Mouse (Mus musculus) heart, adult 2 months (tissue): ENCODE measurements at regions not wholly inside any gene's neighbourhood (a gene's known extent, or its start where the extent isn't known, plus 50 kb on each side); places are given as distances from the start of the nearest gene placed in this dataset.

ENCODE experiments used
- CTCF ChIP-seq: fragments of 200-600 bp; IDR thresholded peaks from 2 replicates; pipeline ENCODE4 v1.8.1; 2022; ENCODE audit warnings: antibody characterized with exemption, mild to moderate bottlenecking, moderate library complexity
- EP300 ChIP-seq: fragments of 200-500 bp; IDR thresholded peaks from 2 replicates; pipeline ENCODE4 v1.6.1; 2011; ENCODE audit warnings: low read depth, low read length, control low read depth; ENCODE audit not compliant: insufficient read depth
- POLR2A ChIP-seq: fragments of 200-500 bp; IDR thresholded peaks from 2 replicates; pipeline ENCODE4 v1.6.1; 2011; ENCODE audit warnings: mild to moderate bottlenecking, low read depth, low read length, control low read depth; ENCODE audit not compliant: insufficient read depth

DNA sequence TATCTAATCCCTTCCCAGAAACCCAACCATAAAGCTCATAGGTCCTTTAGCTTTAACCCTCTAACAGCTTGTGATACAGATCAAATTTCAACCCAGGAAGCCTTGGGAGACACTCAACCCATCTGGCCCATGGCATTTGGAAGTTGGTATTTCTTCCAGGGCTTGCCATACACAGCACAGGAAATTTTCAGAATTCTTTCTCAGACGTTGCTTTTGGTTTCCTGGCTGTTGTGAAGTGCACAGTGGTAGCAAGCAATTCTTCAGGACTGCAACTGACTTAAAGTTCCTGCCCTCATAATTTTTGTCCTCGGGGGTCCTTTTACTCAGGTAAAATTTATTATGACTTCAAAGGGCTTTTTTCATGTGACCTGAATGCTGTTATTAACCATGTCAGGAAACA is 264.4 kb downstream of the Gxylt1 start:
- TF ChIP-seq POLR2A (no peak), CTCF (no peak), EP300 (no peak)
